Mouse (Mus musculus) bone marrow, adult 2 months (tissue): Measurements from ENCODE around the gene Sbk2.

Experiments used
- CTCF ChIP-seq: fragments of 200-500 bp; IDR thresholded peaks from 2 replicates; pipeline ENCODE4 v1.5.1; 2011; ENCODE audit warnings: low read length, control low read depth; ENCODE audit not compliant: control insufficient read depth, insufficient read depth
- POLR2A ChIP-seq: fragments of 200-500 bp; IDR thresholded peaks from 2 replicates; pipeline ENCODE4 v1.6.1; 2011; ENCODE audit warnings: low read depth, mild to moderate bottlenecking, control low read depth, low read length, borderline replicate concordance; ENCODE audit not compliant: control insufficient read depth

DNA sequence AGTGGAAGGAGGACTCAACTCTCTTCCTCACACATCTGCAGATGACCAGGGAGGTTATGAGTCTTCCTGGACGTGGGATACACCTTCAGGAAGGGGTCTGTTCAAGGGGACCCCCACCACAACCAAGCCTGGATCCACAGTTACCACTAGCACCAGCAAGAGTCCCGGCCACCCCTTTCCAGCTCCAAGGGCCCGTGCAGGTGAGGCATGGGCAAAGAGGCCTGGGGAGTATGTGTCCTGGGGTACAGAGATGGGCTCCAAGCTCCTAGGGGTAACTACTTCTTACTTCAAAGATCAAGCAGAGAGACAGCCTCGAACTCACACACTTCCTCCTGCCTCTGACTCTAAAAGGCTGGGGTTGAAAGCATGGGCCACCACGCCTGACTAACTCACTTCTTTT, 21.5 kb downstream of the Sbk2 start:
- no peak for TF ChIP-seq CTCF
- TF ChIP-seq POLR2A = no peak
